Mouse (Mus musculus) MEL (cell line): Measurements from ENCODE around the gene Naga.

Experiments
- CTCF ChIP-seq, 3 experiments: IDR thresholded peaks in 2 of 3; conservative IDR thresholded peaks in 1 of 3; 2 replicates each; pipeline ENCODE4 v1.5.1; 2011 to 2012; ENCODE audit warnings: low read length in 3 of 3, low read depth in 2 of 3, mild to moderate bottlenecking in 2 of 3, improper control_type of control experiment in 1 of 3, inconsistent platforms in 1 of 3, mixed read lengths in 1 of 3, moderate library complexity in 1 of 3; ENCODE audit not compliant: control insufficient read depth in 1 of 3, insufficient read depth in 1 of 3, poor library complexity in 1 of 3, severe bottlenecking in 1 of 3
- EP300 ChIP-seq, 2 experiments: IDR thresholded peaks; 2 replicates each; pipeline ENCODE4 v1.6.1; 2011; ENCODE audit warnings: improper control_type of control experiment in 2 of 2, low read length in 2 of 2, low read depth in 1 of 2, mild to moderate bottlenecking in 1 of 2
- JUND ChIP-seq: IDR thresholded peaks from 2 replicates; pipeline ENCODE4 v1.6.1; 2011; ENCODE audit warnings: low read depth, mild to moderate bottlenecking, improper control_type of control experiment, low read length
- KAT2A ChIP-seq: conservative IDR thresholded peaks from 2 replicates; pipeline ENCODE4 v1.6.1; 2012; ENCODE audit warnings: low read depth, low read length, improper control_type of control experiment, inconsistent platforms
- POLR2A ChIP-seq, 2 experiments: IDR thresholded peaks; 2 replicates each; pipeline ENCODE4 v1.6.1; 2011 to 2012; ENCODE audit warnings: low read length in 2 of 2, mild to moderate bottlenecking in 2 of 2, control low read depth in 1 of 2, improper control_type of control experiment in 1 of 2, low read depth in 1 of 2, moderate library complexity in 1 of 2; ENCODE audit not compliant: control insufficient read depth in 1 of 2, insufficient read depth in 1 of 2, poor library complexity in 1 of 2
- POLR2AphosphoS5 ChIP-seq: IDR thresholded peaks from 2 replicates; pipeline ENCODE4 v1.6.1; 2012; ENCODE audit warnings: low read depth, borderline replicate concordance, mild to moderate bottlenecking, inconsistent platforms, low read length, moderate library complexity, mixed read lengths
- RCOR1 ChIP-seq: IDR thresholded peaks from 2 replicates; pipeline ENCODE4 v1.6.1; 2012; ENCODE audit warnings: low read depth, mild to moderate bottlenecking, inconsistent platforms, low read length, improper control_type of control experiment
- USF1 ChIP-seq: IDR thresholded peaks from 2 replicates; pipeline ENCODE4 v1.6.1; 2014; ENCODE audit warnings: low read depth, mild to moderate bottlenecking, inconsistent platforms, low read length, improper control_type of control experiment, moderate library complexity
- USF2 ChIP-seq, 2 experiments: IDR thresholded peaks; 2 replicates each; pipeline ENCODE4 v1.6.1; 2011 to 2012; ENCODE audit warnings: improper control_type of control experiment in 2 of 2, low read length in 2 of 2, borderline replicate concordance in 1 of 2, inconsistent platforms in 1 of 2, low read depth in 1 of 2, mild to moderate bottlenecking in 1 of 2; ENCODE audit not compliant: insufficient read depth in 1 of 2
- ZC3H11A ChIP-seq: IDR thresholded peaks from 2 replicates; pipeline ENCODE4 v1.6.1; 2012; ENCODE audit warnings: low read depth, mild to moderate bottlenecking, inconsistent platforms, low read length, improper control_type of control experiment

- TF ChIP-seq JUND (no peak), CTCF (IDR thresholded peaks at IDR 0.05 in 2 of 3, conservative IDR thresholded peaks at IDR 0.05 in 1 of 3; ENCODE audit: control insufficient read depth in 1 of 3, insufficient read depth in 1 of 3, low read depth in 2 of 3, low read length in 3 of 3, poor library complexity in 1 of 3, severe bottlenecking in 1 of 3) (no peak), POLR2A (IDR thresholded peaks at IDR 0.05; ENCODE audit: control insufficient read depth in 1 of 2, insufficient read depth in 1 of 2, low read depth in 1 of 2, low read length in 2 of 2, poor library complexity in 1 of 2) (no peak), USF1 (no peak), RCOR1 (no peak), USF2 (IDR thresholded peaks at IDR 0.05; ENCODE audit: borderline replicate concordance in 1 of 2, insufficient read depth in 1 of 2, low read depth in 1 of 2, low read length in 2 of 2) (no peak), ZC3H11A (no peak), EP300 (IDR thresholded peaks at IDR 0.05; ENCODE audit: low read depth in 1 of 2, low read length in 2 of 2) (no peak), POLR2AphosphoS5 (no peak), KAT2A (no peak)
These were observed 23.5 kb upstream of the Naga start for GRCm38 (mm10) chr15:82362234-82362633.
